Mouse (Mus musculus): ENCODE measurements at regions not wholly inside any gene's neighbourhood (a gene's known extent, or its start where the extent isn't known, plus 50 kb on each side); places are given as distances from the start of the nearest gene placed in this dataset.

DNA sequence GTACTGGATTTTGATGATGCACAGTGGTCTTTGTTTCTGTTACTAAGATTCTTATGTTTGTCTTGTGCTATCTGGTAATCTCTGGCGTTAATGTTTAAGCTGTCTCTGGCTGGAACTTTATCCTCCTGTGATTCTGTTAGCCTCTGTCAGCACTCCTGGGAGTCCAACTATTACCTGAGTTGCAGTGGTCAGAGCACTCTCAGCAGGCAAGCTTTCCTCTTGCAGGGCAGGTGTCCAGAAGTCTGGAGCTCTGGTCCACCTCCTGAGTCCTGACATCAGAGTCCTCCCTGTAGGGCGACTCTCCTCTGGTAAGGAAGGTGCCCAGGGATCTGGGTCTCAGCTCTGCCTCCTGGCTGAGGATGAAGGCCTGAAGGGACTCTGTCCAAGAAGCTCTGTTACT lies 760.8 kb downstream of the Mat2b start:
- no peaks in the 10 kb centered on the region for H3K9me3 ChIP-seq (replicated peaks)
- H3K27ac ChIP-seq (replicated peaks), result no peak overlapping the region
- H3K4me3 ChIP-seq (replicated peaks), result no peak overlapping the region
- H3K36me3 ChIP-seq, result no peaks in the 10 kb centered on the region
- ATAC-seq (ENCODE audit: low FRiP score), result no peak
- no peak overlapping the region for H3K9ac ChIP-seq (replicated peaks)
- 97% methylated on average over 2 of the region's 2 CpGs for WGBS
- no peaks in the 10 kb centered on the region for H3K27me3 ChIP-seq (replicated peaks)
- H3K4me2 ChIP-seq, result no peak overlapping the region
- no peaks in the 10 kb centered on the region for H3K4me1 ChIP-seq

DNA sequence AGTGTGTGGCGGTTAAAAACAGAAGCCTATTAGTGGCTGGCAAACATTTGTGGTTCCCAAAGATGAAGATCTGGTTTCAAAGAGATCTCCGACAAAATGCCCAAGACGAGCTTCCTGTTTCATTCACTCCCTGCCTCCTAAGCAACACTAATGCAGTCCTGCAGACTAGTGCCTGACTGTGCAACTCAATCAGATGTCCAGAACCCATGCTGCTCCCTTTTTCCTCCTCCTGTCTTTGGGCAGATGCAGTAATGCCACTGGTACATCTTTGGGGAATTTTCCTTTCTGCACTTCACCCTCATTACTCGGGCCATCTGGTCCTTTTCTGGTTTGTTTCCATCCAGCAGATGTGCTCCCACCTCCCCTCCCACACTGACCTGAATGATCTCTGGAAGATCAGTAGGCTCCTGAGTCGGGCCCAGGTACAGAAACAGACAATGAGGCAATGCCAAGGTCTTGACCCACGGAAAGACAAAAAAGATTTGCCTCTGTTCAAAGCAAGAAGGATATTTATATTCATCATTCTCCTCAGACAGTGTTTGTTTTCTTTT lies 771.0 kb downstream of the Mat2b start:
- Histone ChIP-seq H3K4me1 (no peaks in the 10 kb centered on the region), H3K9me3 (replicated peaks) (no peaks in the 10 kb centered on the region), H3K36me3 (no peaks in the 10 kb centered on the region), H3K4me3 (replicated peaks) (no peak overlapping the region), H3K27me3 (replicated peaks) (no peaks in the 10 kb centered on the region), H3K4me2 (no peak overlapping the region), H3K9ac (replicated peaks) (no peak overlapping the region), H3K27ac (replicated peaks) (no peak overlapping the region)
- ATAC-seq (ENCODE audit: low FRiP score), result no peak
- WGBS, result 34% methylated on average over 6 of the region's 6 CpGs

DNA sequence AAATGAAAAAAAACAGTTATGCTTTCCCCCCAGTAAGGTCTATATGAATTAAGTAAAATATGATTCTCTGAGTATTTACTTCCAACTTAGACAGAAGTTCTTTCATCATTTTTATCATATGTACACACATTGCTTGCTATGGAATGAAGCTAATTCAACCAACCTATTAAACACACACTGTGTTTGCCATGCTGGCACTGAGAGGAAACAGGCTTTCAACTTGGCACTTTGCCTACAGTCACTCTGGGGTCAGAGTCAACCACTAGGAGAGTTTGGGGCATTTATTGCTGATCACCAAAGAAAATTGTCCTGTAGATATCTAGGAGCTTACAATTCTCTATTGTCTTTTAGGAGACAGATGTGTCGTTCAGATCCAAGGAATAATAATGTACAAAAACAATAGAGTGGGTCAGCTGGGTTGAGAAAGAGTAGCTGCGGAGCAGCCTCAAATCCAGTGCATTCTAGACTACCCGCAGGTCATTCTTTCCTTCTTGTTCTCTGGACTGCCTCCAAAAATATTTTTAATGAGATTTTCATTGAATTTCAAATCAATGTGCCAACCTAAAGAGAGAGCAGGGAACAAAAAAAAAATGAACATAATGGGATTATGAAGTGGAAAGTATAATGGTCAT lies 777.2 kb downstream of the Mat2b start:
- Histone ChIP-seq H3K9me3 (replicated peaks) (no peaks in the 10 kb centered on the region), H3K4me3 (replicated peaks) (no peak overlapping the region), H3K4me2 (no peak overlapping the region), H3K4me1 (no peaks in the 10 kb centered on the region), H3K27me3 (replicated peaks) (no peaks in the 10 kb centered on the region), H3K27ac (replicated peaks) (no peak overlapping the region), H3K36me3 (no peaks in the 10 kb centered on the region), H3K9ac (replicated peaks) (no peak overlapping the region)
- 54% methylated on average over 3 of the region's 3 CpGs for WGBS
- ATAC-seq (ENCODE audit: low FRiP score), result no peak

DNA sequence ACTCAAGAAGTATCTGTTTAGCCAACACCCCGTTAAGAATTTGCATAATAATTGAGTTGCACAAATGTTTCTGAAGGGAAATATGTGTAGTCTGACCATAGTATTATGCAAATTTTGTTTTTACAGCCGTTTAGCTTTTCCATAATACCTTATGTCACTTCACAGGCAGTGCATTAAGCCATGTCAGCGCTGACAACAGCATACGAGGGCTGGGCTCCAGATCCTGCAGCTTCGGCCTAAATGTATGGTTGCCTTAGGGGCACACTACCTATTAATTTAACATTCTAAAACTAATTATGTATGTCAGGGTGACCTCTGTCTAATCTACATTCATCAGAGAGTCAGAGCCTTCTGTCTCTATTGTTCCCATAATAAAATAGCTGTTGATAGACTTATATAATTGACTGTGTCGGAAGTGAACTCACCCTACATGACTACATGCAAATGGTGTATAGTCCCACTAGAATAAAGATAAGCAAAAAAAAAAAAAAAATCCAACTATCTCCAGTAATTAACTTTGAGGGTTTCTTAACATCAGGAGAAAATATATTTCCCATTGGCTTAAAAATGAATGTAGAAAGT lies 795.3 kb downstream of the Mat2b start:
- Histone ChIP-seq H3K27ac (replicated peaks) (no peak overlapping the region), H3K4me2 (no peak overlapping the region), H3K36me3 (no peaks in the 10 kb centered on the region), H3K9ac (replicated peaks) (no peak overlapping the region), H3K27me3 (replicated peaks) (no peaks in the 10 kb centered on the region), H3K9me3 (replicated peaks) (no peaks in the 10 kb centered on the region), H3K4me1 (no peaks in the 10 kb centered on the region), H3K4me3 (replicated peaks) (no peak overlapping the region)
- no peak for ATAC-seq (ENCODE audit: low FRiP score)
- WGBS, result 35% methylated on average over 6 of the region's 6 CpGs

DNA sequence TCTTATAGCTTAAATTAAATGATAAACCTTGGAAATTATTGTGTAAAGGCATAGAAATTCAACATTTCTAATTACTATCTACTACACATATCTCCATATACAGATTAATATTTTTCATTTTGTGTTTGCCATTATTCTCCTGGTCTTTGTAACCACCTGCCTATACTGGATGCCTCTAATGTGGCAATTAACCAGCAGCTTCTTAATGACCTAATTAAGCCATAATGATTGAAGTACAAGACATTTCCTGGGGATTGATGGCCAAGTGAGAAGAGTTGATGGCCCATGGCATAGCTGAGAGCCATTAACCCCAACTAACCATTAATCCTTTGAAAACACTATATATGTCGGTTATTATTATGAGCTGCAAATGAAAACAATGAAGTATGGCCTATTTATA lies 811.7 kb downstream of the Mat2b start:
- Histone ChIP-seq H3K4me2 (no peak overlapping the region), H3K4me3 (replicated peaks) (no peak overlapping the region), H3K9ac (replicated peaks) (no peak overlapping the region), H3K4me1 (no peaks in the 10 kb centered on the region), H3K9me3 (replicated peaks) (no peaks in the 10 kb centered on the region), H3K27ac (replicated peaks) (no peak overlapping the region), H3K36me3 (no peaks in the 10 kb centered on the region), H3K27me3 (replicated peaks) (no peaks in the 10 kb centered on the region)
- no peak for ATAC-seq (ENCODE audit: low FRiP score)
- WGBS, result 23% methylated on average over 1 of the region's 1 CpGs

DNA sequence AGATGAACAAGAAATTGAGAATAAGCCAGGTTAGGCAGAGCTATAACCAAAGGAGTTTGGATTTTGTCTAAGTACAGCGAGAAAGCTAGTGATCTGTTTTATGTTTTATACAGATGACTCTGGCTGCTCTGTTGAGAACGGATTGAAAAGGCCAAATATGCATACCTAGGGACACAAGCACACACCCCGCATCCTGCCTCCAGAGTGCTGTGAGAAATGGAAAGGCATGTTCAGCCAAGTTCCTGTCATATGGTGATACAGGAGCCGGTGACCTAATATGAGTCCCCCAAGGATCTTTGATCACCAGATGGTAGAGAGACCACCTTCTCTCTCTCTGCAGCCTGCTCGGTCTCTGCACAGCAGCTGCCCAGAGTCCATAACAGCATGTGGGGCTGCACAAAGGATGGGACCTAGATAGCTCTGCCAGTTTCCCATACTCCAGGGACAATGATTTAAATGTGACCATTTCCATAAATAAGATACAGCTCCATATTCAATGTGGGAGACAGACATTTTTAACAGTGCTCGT lies 826.5 kb downstream of the Mat2b start:
- H3K4me1 ChIP-seq, result no peaks in the 10 kb centered on the region
- no peak for ATAC-seq (ENCODE audit: low FRiP score)
- no peaks in the 10 kb centered on the region for H3K36me3 ChIP-seq
- H3K4me3 ChIP-seq (replicated peaks), result no peak overlapping the region
- H3K27me3 ChIP-seq (replicated peaks), result no peaks in the 10 kb centered on the region
- no peak overlapping the region for H3K27ac ChIP-seq (replicated peaks)
- no peaks in the 10 kb centered on the region for H3K9me3 ChIP-seq (replicated peaks)
- no peak overlapping the region for H3K4me2 ChIP-seq
- 47% methylated on average over 6 of the region's 6 CpGs for WGBS
- no peak overlapping the region for H3K9ac ChIP-seq (replicated peaks)

All from neural tube, embryonic 15.5 days (tissue).